Mouse (Mus musculus): ENCODE results near the gene Henmt1.

- TF ChIP-seq GATA1 (IDR thresholded peaks at IDR 0.05; ENCODE audit: borderline replicate concordance, low read length): no peak
- no peak for TF ChIP-seq FLI1 (IDR thresholded peaks at IDR 0.05; ENCODE audit: low read length)
Measured at GRCm38 (mm10) chr3:108940001-108940633, 444 bp downstream of the Henmt1 start, which contains the start of gene Gm9857.
